ENCODE assay signal across 8 mouse cellular contexts in genomic region chr13:45966586-45966985, GRCm38 (mm10). TPM values are rescaled to one million over a fixed set of nuclear protein-coding genes. Genes with fewer than 3 reads are reported as not detected.
DNase-seq lines count a peak whose midpoint lies in the region; ATAC-seq lines count a peak whose summit lies in the region.

No protein-coding gene starts in this region.

- peak overlapping the region; percentile 98 for H3K4me2 ChIP-seq in heart, embryonic 13.5 days
- H3K4me2 ChIP-seq in midbrain, embryonic 13.5 days (replicated peaks) = peak overlapping the region; percentile 70

- H3K36me3 ChIP-seq in megakaryocyte, embryonic 14.5 days (replicated peaks; ENCODE audit: low read length) = no peaks in the 10 kb centered on the region
- H3K36me3 ChIP-seq in heart, embryonic 13.5 days = no peaks in the 10 kb centered on the region
- no peaks in the 10 kb centered on the region for H3K36me3 ChIP-seq in midbrain, embryonic 13.5 days

- peaks cover 39% of the 10 kb centered on the region for H3K4me1 ChIP-seq in megakaryocyte, embryonic 14.5 days
- H3K4me1 ChIP-seq in heart, embryonic 13.5 days = peaks cover 34% of the 10 kb centered on the region
- H3K4me1 ChIP-seq in midbrain, embryonic 13.5 days (replicated peaks) = peaks cover 30% of the 10 kb centered on the region

- H3K27me3 ChIP-seq in megakaryocyte, embryonic 14.5 days (replicated peaks) = no peaks in the 10 kb centered on the region
- no peaks in the 10 kb centered on the region for H3K27me3 ChIP-seq in heart, embryonic 13.5 days (replicated peaks)
- H3K27me3 ChIP-seq in midbrain, embryonic 13.5 days = peaks cover 4% of the 10 kb centered on the region; the same call in 1 of the 2 replicates

- H3K9me3 ChIP-seq in megakaryocyte, embryonic 14.5 days = no peaks in the 10 kb centered on the region
- H3K9me3 ChIP-seq in heart, embryonic 13.5 days = no peaks in the 10 kb centered on the region
- H3K9me3 ChIP-seq in midbrain, embryonic 13.5 days = no peaks in the 10 kb centered on the region

- peak; percentile 10 to 40 for DNase-seq in cerebellum, postnatal 25 days
- peak; percentile 70 for DNase-seq in kidney, postnatal 14 days
- DNase-seq in ovary, postnatal 36 days (ENCODE audit: low spot score) = no peak
- no peak for DNase-seq in left cerebral cortex, adult 9 months (ENCODE audit: low spot score in 2 of 2)

- peak overlapping the region; percentile 64; the same call in 1 of the 2 replicates for H3K27ac ChIP-seq in heart, embryonic 13.5 days (replicated peaks)
- no peak overlapping the region for H3K27ac ChIP-seq in midbrain, embryonic 13.5 days

- 2% methylated on average over 14 of the region's 14 CpGs for WGBS in heart, embryonic 13.5 days
- WGBS in midbrain, embryonic 13.5 days = 1% methylated on average over 14 of the region's 14 CpGs

- no peak for ATAC-seq in megakaryocyte, adult 5-6 weeks (ENCODE audit: poor library complexity, severe bottlenecking)
- ATAC-seq in heart, embryonic 13.5 days (ENCODE audit: extremely low read depth, insufficient number of reproducible peaks, low FRiP score, low TSS enrichment) = no peak
- ATAC-seq in midbrain, embryonic 13.5 days = no peak

- peak overlapping the region; percentile 98 for H3K9ac ChIP-seq in heart, embryonic 13.5 days
- H3K9ac ChIP-seq in midbrain, embryonic 13.5 days (replicated peaks) = no peak overlapping the region

- H3K4me3 ChIP-seq in megakaryocyte, embryonic 14.5 days (replicated peaks) = peak overlapping the region; percentile 99
- peak overlapping the region; percentile 97 for H3K4me3 ChIP-seq in heart, embryonic 13.5 days
- peak overlapping the region; percentile 88 for H3K4me3 ChIP-seq in midbrain, embryonic 13.5 days (replicated peaks)

RNA-seq across cellular contexts. Expression of gene Atxn1, which starts 1.8 kb away (rescaled TPM):
- 3.2 and 7.3 TPM in 2 replicates for polyA plus RNA-seq in megakaryocyte, embryonic 14.5 days (2012; ENCODE audit: insufficient read depth, low replicate concordance)
- total RNA-seq in megakaryocyte, adult 5-6 weeks (2015) = 4.8 and 9.0 TPM in 2 replicates
- 5.9 and 22.2 TPM in 2 replicates for total RNA-seq in megakaryocyte, adult 5-6 weeks (2017)
- 5.8 and 7.2 TPM in 2 replicates for polyA plus RNA-seq in heart, embryonic 13.5 days (2015; fragmentation: Nextera tagmentation; extraction: Ambion mirVana)
- polyA plus RNA-seq in midbrain, embryonic 13.5 days (2015; fragmentation: Nextera tagmentation; extraction: Ambion mirVana) = 6.3 and 7.1 TPM in 2 replicates

Comparison
In these comparisons a context has a peak if more than half of its experiments do, and no peak if none do; other contexts are left out.
1. DNase-seq: peak in cerebellum, postnatal 25 days (2 of 2) and kidney, postnatal 14 days (single experiment); none in ovary, postnatal 36 days (single experiment) and left cerebral cortex, adult 9 months (0 of 2).
2. Peak in every context shown above with its lines, with median percentiles within 50 percentile points of each other: H3K4me3 ChIP-seq.